Mouse (Mus musculus) midbrain, postnatal 0 days (tissue): ENCODE measurements at regions not wholly inside any gene's neighbourhood (a gene's known extent, or its start where the extent isn't known, plus 50 kb on each side); places are given as distances from the start of the nearest gene placed in this dataset.

Source experiments
- ATAC-seq: fragments of 200-750 bp; cut with Nextera tagmentation; 2 replicates; pipeline ENCODE4 v1.8.0; 2017; ENCODE audit warnings: moderate number of reproducible peaks, mild to moderate bottlenecking, moderate TSS enrichment, moderate library complexity; ENCODE audit not compliant: low FRiP score
- DNase-seq: peaks from one replicate; pipeline ENCODE4 v3.0.0-alpha.2; 2015; ENCODE audit warnings: low spot score
- H3K27ac ChIP-seq: fragments of 300-500 bp; sonication (generic); 2 replicates; pipeline ENCODE4 v1.5.1; 2014; ENCODE audit warnings: low read depth, mild to moderate bottlenecking, low read length, mixed read lengths
- H3K27me3 ChIP-seq: fragments of 300-500 bp; sonication (generic); 2 replicates; pipeline ENCODE4 v1.6.1; 2014; ENCODE audit warnings: low read length, control low read depth, mixed read lengths; ENCODE audit not compliant: insufficient read depth
- H3K36me3 ChIP-seq: fragments of 300-500 bp; sonication (generic); 2 replicates; pipeline ENCODE4 v1.6.1; 2014; ENCODE audit warnings: low read length, control low read depth, mixed read lengths; ENCODE audit not compliant: insufficient read depth
- H3K4me1 ChIP-seq: fragments of 300-500 bp; sonication (generic); 2 replicates; pipeline ENCODE4 v1.6.1; 2014; ENCODE audit warnings: mild to moderate bottlenecking, control low read depth, antibody characterized with exemption, low read length, mixed read lengths; ENCODE audit not compliant: insufficient read depth
- H3K4me2 ChIP-seq: fragments of 300-500 bp; sonication (generic); 2 replicates; pipeline ENCODE4 v1.6.1; 2014; ENCODE audit warnings: low read depth, mild to moderate bottlenecking, low read length, mixed read lengths; ENCODE audit not compliant: poor library complexity, severe bottlenecking
- H3K4me3 ChIP-seq: fragments of 300-500 bp; sonication (generic); 2 replicates; pipeline ENCODE4 v1.5.1; 2014; ENCODE audit warnings: low read depth, mild to moderate bottlenecking, low read length, moderate library complexity
- H3K9ac ChIP-seq: fragments of 300-500 bp; sonication (generic); replicated peaks from 2 replicates; pipeline ENCODE4 v1.6.1; 2014; ENCODE audit warnings: mild to moderate bottlenecking, low read length, moderate library complexity, mixed read lengths; ENCODE audit not compliant: poor library complexity, severe bottlenecking
- H3K9me3 ChIP-seq: fragments of 300-500 bp; sonication (generic); 2 replicates; pipeline ENCODE4 v1.6.1; 2016; ENCODE audit warnings: low read length, control low read depth
- CTCF ChIP-seq: IDR thresholded peaks from 2 replicates; pipeline ENCODE4 v1.5.1; 2016; ENCODE audit warnings: antibody characterized with exemption, mild to moderate bottlenecking
- WGBS: fragments of 180-500 bp; shearing (Covaris S2); extraction: QIAGEN DNeasy Blood & Tissue Kit; methylation state at CpG from one replicate; pipeline ENCODE4 v1.1.7; 2014; 5-methylcytosine and 5-hydroxymethylcytosine counted together

DNA sequence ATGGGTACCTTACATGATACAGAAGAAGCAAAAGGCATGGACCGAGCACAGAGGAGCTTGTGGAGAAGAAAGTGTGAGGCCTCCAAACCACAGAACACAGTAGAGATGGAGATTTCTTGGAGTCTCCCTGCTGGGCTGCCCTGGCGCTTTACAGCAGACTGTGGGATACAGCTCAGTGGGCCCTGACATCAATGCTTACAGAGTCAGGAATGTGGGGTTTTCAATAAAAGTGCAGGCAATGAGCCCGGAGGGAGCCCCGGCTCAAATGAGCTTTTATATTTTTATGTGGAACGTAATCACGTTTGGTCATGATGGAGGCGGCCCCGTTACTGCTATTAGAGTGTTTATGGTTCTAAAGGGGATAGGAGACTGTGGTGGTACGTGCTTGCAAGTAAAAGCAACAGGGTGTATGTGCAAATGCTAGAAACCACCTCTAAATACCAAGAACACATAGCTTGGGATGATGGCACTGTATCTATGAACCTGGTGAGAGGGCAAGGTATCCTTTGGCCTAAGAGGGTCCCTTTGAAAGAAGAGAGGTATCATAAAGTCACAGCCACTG is 308.1 kb upstream of the Dynlrb2 start:
- no peak overlapping the region for H3K4me3 ChIP-seq
- WGBS, result 86% methylated on average over 9 of the region's 9 CpGs
- H3K4me1 ChIP-seq, result no peaks in the 10 kb centered on the region
- H3K9ac ChIP-seq, result no peak overlapping the region
- H3K36me3 ChIP-seq, result no peaks in the 10 kb centered on the region
- no peak for ATAC-seq
- H3K27ac ChIP-seq, result no peak overlapping the region
- no peaks in the 10 kb centered on the region for H3K9me3 ChIP-seq
- TF ChIP-seq CTCF, result no peak
- H3K4me2 ChIP-seq, result no peak overlapping the region
- no peak for DNase-seq
- no peaks in the 10 kb centered on the region for H3K27me3 ChIP-seq

DNA sequence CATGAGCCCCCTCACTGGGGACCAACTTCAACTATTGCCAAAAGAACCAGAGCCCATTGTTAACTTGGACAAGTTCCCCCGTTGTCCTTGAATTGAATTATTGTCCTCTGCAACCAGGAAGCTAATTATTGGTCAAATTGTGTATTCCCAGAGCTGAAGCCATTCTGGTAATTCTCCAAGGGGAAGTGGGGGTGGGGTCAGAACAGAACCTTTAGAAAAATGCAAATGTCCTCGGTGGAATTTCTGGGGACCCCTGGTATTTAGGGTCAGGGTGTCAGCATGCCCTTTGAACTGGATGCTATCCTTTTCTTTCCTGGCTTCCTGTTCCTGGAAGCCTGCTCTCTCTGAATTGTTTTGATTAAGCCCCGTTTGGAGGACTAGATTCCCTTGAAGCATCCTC is 312.7 kb upstream of the Dynlrb2 start:
- H3K9ac ChIP-seq, result no peak overlapping the region
- ATAC-seq (no peak), DNase-seq (no peak)
- H3K9me3 ChIP-seq, result no peaks in the 10 kb centered on the region
- WGBS, result 37% methylated on average over 3 of the region's 3 CpGs
- H3K4me2 ChIP-seq, result no peak overlapping the region
- no peaks in the 10 kb centered on the region for H3K27me3 ChIP-seq
- no peaks in the 10 kb centered on the region for H3K36me3 ChIP-seq
- H3K4me1 ChIP-seq, result no peaks in the 10 kb centered on the region
- no peak overlapping the region for H3K27ac ChIP-seq
- H3K4me3 ChIP-seq, result no peak overlapping the region
- no peak for TF ChIP-seq CTCF

DNA sequence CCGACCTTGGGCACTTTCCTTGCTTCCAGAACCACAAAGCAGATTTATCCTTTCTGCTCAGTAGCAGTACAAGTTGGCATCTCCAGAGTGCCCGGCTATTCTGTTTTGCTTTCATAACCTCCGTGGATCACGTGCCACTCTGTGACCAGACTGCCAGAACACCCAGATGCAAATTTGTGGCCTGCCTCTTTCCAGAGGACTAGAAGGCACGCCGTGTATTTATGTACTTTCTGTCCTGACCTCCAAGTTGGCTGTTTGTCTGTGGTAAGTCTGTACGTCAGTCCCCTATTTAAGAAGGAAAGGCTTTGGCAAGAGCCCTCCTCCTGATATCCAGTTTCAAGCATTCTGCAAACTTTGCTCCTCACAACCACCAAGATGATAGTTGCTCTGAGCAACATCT is 319.6 kb upstream of the Dynlrb2 start:
- no peak for DNase-seq
- no peak overlapping the region for H3K27ac ChIP-seq
- WGBS, result 88% methylated on average over 7 of the region's 7 CpGs

DNA sequence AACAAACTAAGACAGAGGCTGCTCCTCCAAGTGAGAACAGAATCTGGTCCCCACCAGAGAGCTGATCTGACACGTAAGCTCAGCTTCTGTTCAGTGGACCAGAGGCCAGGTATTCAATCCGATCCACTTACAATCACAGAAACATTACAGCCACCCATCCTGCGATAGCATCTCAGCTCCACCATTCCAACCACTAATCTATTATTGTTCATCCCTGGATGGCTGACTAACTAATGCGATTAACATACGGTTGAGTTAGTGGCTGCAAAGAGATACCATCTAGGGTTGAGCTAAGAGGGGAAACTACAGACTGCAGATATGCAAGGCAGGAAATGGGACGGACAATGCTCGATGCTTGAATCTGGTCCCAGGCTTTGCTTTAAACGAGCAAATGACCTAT is 320.5 kb upstream of the Dynlrb2 start:
- 76% methylated on average over 8 of the region's 8 CpGs for WGBS
- no peaks in the 10 kb centered on the region for H3K4me1 ChIP-seq
- no peaks in the 10 kb centered on the region for H3K9me3 ChIP-seq
- no peak for TF ChIP-seq CTCF
- H3K27ac ChIP-seq, result no peak overlapping the region
- no peak overlapping the region for H3K4me2 ChIP-seq
- H3K4me3 ChIP-seq, result no peak overlapping the region
- H3K9ac ChIP-seq, result no peak overlapping the region
- H3K36me3 ChIP-seq, result no peaks in the 10 kb centered on the region
- H3K27me3 ChIP-seq, result no peaks in the 10 kb centered on the region
- ATAC-seq, result no peak
- DNase-seq, result no peak

More for the DNA sequence above, 319.6 kb upstream of the Dynlrb2 start:
- Histone ChIP-seq H3K4me1 (no peaks in the 10 kb centered on the region), H3K9me3 (no peaks in the 10 kb centered on the region), H3K36me3 (no peaks in the 10 kb centered on the region), H3K4me2 (no peak overlapping the region), H3K4me3 (no peak overlapping the region), H3K9ac (no peak overlapping the region), H3K27me3 (no peaks in the 10 kb centered on the region)
- no peak for TF ChIP-seq CTCF
- no peak for ATAC-seq

GRCm38 (mm10) chr8:116177946-116178345 is 326.8 kb upstream of the Dynlrb2 start:
- H3K4me1 ChIP-seq, result no peaks in the 10 kb centered on the region; the same call in 1 of the 2 replicates
- WGBS, result 78% methylated on average over 2 of the region's 2 CpGs
- H3K36me3 ChIP-seq, result no peaks in the 10 kb centered on the region
- H3K4me2 ChIP-seq, result no peak overlapping the region
- H3K9ac ChIP-seq, result no peak overlapping the region
- H3K4me3 ChIP-seq, result no peak overlapping the region
- H3K27me3 ChIP-seq, result no peaks in the 10 kb centered on the region
- DNase-seq (no peak), ATAC-seq (no peak)
- no peak overlapping the region for H3K27ac ChIP-seq
- no peak for TF ChIP-seq CTCF
- H3K9me3 ChIP-seq, result no peaks in the 10 kb centered on the region

- Histone ChIP-seq H3K9me3 (no peaks in the 10 kb centered on the region), H3K4me2 (no peak overlapping the region), H3K4me3 (no peak overlapping the region), H3K27ac (no peak overlapping the region), H3K36me3 (no peaks in the 10 kb centered on the region), H3K4me1 (no peaks in the 10 kb centered on the region; the same call in 1 of the 2 replicates), H3K9ac (no peak overlapping the region), H3K27me3 (no peaks in the 10 kb centered on the region)
- DNase-seq (no peak), ATAC-seq (no peak)
- TF ChIP-seq CTCF, result no peak
- 77% methylated on average over 3 of the region's 3 CpGs for WGBS
These were observed 329.9 kb upstream of the Dynlrb2 start for GRCm38 (mm10) chr8:116174891-116175290.
